Mouse (Mus musculus): ENCODE results near the gene Szrd1.
"Not testable (repeated sequence)": the region's sequence is repeated elsewhere in the genome, so short reads cannot be mapped to it uniquely, and the experiment has no call there.

The Szrd1 gene

GRCm38 (mm10) chr4:141147112-141148008 is 7.8 kb upstream of the Szrd1 start, which contains the start of gene Fbxo42:
Fbxo42 (plus strand) TSS chr4:141147913.
- peak; percentile 85 to 89 for DNase-seq (ENCODE audit: low spot score in 2 of 2)

GRCm38 (mm10) chr4:141146491-141147033 is 7.0 kb upstream of the Szrd1 start:
- no peak for DNase-seq (ENCODE audit: low spot score in 2 of 2)

DNA sequence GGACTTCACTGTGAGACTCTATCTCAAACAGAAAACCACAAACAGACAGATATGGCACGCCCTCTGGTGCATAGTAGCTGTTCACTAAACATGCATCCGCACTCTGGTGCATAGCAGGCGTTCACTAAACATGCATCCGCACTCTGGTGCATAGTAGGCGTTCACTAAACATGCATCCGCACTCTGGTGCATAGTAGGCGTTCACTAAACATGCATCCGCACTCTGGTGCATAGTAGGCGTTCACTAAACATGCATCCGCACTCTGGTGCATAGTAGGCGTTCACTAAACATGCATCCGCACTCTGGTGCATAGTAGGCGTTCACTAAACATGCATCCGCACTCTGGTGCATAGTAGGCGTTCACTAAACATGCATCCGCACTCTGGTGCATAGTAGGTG is 5.5 kb upstream of the Szrd1 start:
- not testable (repeated sequence) for DNase-seq (ENCODE audit: low spot score in 2 of 2)

GRCm38 (mm10) chr4:141142285-141142811 is 2.8 kb upstream of the Szrd1 start:
- DNase-seq (ENCODE audit: low spot score in 2 of 2): peak; percentile 63 to 78

GRCm38 (mm10) chr4:141140967-141141366 is 1.4 kb upstream of the Szrd1 start:
- DNase-seq (ENCODE audit: low spot score in 2 of 2): no peak

- DNase-seq (ENCODE audit: low spot score in 2 of 2): not testable (repeated sequence)
Measured at GRCm38 (mm10) chr4:141140354-141140753, 779 bp upstream of the Szrd1 start.

- no peak for DNase-seq (ENCODE audit: low spot score in 2 of 2)
Measured at GRCm38 (mm10) chr4:141138425-141139115, 1.0 kb downstream of the Szrd1 start.

- not testable (repeated sequence) for DNase-seq (ENCODE audit: low spot score in 2 of 2)
Measured at GRCm38 (mm10) chr4:141137740-141138139, 1.8 kb downstream of the Szrd1 start.

DNA sequence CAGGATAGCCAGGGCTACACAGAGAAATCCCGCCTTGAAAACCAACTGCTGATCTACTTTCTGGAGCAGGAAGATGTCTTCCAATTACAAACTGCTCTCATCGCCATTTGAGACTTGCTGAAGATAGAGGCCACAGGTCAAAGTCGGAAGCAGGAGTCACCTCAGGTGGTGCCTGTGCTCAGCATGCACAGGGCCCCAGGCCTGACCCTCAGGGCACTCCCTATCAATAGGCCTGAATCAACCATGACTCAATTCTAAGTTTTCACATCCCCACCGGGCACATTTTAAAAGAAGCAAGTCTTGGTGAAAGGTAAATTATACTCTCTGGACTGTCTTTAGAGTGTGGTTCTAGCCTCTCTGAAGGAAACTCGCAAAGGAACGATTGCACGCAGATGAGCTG is 3.4 kb downstream of the Szrd1 start:
- no peak for DNase-seq (ENCODE audit: low spot score in 2 of 2)

GRCm38 (mm10) chr4:141134751-141135530 is 4.6 kb downstream of the Szrd1 start:
- DNase-seq (ENCODE audit: low spot score in 2 of 2): no peak

- no peak for DNase-seq (ENCODE audit: low spot score in 2 of 2)
Measured at GRCm38 (mm10) chr4:141134031-141134441, 5.5 kb downstream of the Szrd1 start.

GRCm38 (mm10) chr4:141133227-141133626 is 6.3 kb downstream of the Szrd1 start:
- no peak for DNase-seq (ENCODE audit: low spot score in 2 of 2)

DNA sequence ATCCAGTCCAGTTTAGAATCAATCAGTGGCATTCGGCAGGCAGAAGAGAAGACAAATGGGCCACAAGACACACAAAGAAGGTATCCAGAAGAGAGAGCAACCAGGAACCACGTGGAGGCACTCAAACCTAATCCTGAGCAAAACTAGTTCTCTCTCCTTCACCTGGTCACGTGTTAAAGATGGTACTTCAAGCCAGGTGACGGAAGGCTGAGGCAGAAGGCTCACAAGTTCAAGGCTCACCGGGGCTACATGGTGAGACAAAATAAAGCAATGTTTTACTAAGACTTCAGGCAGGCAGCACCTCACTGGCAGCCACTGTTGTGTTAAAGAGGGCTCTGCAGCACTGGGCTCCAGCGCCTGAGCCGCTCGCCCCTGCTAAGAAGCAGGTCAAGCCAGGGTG is 7.4 kb downstream of the Szrd1 start:
- DNase-seq (ENCODE audit: low spot score in 2 of 2): no peak

DNA sequence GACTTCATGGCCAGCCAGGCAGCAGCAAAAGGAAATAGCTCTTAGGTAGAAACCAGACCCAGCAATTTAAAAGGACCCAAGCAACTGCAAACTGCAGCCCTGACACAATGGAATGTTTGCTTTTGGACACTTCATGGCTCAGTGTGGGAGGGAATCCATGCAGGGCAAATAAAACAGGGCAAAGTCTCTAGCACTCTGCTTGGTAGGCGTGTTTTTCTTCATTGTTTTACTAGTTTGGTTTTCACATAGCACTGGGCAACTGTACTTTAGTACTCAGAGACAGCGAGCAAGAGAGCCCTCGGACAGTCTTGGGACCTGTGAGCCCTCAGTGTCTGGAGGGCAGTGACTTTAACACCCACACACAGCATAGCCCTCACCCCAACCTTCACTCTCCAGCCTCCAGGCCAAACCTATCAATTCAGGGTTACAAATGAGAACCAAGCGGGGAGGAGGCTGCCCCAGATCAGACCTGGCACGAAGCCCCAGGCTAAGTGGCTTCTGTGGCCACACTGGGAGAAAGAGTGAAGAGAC is 8.0 kb downstream of the Szrd1 start:
- no peak for DNase-seq (ENCODE audit: low spot score in 2 of 2)

DNA sequence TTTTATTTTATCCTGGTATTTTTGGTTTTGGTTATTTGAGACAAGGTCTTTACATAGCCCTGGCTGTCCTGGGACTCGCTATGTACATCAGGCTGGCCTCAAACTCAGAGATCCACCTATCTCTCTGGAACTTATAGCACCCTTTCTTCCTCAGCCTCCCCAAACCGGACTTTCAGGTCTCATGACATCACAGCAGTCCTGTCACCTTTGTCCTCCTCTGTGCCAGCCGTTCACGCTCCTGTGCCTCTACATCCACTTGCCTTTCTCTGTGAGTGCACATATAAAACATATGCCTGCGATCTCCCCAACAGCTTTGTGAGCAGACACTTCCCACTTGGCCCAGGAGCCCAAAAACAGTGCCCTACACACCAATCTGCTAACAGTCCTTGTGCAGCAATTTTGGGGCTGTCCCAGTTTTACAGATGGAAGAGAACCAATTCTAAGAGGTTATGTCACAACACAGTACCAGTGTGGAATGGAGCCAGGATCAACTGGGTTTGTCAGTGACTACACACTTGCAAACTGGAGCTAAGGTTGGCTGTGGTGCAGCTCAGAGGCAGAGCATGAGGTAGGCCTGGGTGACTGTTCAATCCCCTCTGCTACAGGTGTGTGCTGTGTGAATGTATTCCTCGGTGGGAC is 8.8 kb downstream of the Szrd1 start:
- DNase-seq (ENCODE audit: low spot score in 2 of 2): no peak

GRCm38 (mm10) chr4:141129190-141129710 is 10.3 kb downstream of the Szrd1 start:
- no peak for DNase-seq (ENCODE audit: low spot score in 2 of 2)

DNA sequence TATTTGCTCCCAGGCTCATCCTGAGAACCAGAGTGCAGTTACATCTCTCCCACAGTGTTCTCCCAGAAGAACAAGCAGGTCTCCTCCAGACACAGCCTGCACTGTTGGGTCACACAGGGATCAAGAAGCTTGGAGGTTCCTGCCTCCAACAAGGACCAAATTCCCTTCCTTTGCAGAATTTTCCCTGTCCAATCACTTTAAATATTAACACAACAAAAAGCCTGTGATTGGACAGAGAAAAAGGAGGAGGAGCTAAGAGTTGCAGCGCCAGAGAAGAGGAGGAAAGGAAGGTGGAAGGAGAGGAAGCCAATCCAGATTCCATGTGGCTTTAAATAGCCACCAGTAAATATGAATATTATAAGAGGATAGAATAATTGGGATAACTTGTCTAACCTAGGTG is 16.5 kb downstream of the Szrd1 start:
- DNase-seq (ENCODE audit: low spot score in 2 of 2): no peak

GRCm38 (mm10) chr4:141122663-141123062 is 16.9 kb downstream of the Szrd1 start:
- DNase-seq (ENCODE audit: low spot score in 2 of 2): no peak

GRCm38 (mm10) chr4:141120700-141121099 is 18.9 kb downstream of the Szrd1 start:
- DNase-seq (ENCODE audit: low spot score in 2 of 2): peak in 1 of 2 experiments; percentile 66

DNA sequence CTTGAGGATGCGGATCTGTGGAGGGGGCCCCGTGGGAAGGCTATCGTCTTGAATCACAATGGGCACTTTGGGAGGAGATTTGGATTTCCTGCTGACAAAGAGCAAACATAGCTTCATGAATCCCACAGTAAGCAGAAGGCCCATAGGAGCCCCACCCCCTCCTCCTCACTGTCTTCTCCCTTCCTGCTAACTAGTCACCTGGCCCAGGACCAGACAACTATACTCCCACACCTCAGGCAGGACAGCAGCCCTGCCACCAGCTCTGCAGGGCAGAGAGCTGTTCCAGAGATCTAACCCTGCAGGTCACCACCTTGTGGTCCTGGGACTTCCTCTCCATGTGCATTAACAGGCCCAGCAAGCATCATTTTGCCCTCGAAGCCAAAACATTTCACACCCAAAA is 20.9 kb downstream of the Szrd1 start:
- DNase-seq (ENCODE audit: low spot score in 2 of 2): no peak
